Mouse (Mus musculus) G1E (cell line): Measurements from ENCODE around the gene Tes.

Experiments
- CTCF ChIP-seq: IDR thresholded peaks from 2 replicates; pipeline ENCODE4 v1.5.1; 2012; ENCODE audit warnings: low read depth, low read length, inconsistent platforms, mixed read lengths
- GATA1 ChIP-seq: IDR thresholded peaks from 2 replicates; pipeline ENCODE4 v1.6.1; 2012; ENCODE audit warnings: borderline replicate concordance, low read length, inconsistent platforms, mixed read lengths
- POLR2AphosphoS5 ChIP-seq: IDR thresholded peaks from 2 replicates; pipeline ENCODE4 v1.6.1; 2012; ENCODE audit warnings: low read depth, low read length, inconsistent platforms; ENCODE audit not compliant: insufficient replicate concordance
- TAL1 ChIP-seq: conservative IDR thresholded peaks from 2 replicates; pipeline ENCODE4 v1.6.1; 2012; ENCODE audit warnings: low read depth, low read length, inconsistent platforms, mixed read lengths

GRCm38 (mm10) chr6:17079826-17080225 lies 14.9 kb downstream of the Tes start:
- TF ChIP-seq CTCF (no peak), GATA1 (no peak), TAL1 (no peak), POLR2AphosphoS5 (no peak)
